ENCODE assay signal across 13 mouse cellular contexts in the genomic region with DNA sequence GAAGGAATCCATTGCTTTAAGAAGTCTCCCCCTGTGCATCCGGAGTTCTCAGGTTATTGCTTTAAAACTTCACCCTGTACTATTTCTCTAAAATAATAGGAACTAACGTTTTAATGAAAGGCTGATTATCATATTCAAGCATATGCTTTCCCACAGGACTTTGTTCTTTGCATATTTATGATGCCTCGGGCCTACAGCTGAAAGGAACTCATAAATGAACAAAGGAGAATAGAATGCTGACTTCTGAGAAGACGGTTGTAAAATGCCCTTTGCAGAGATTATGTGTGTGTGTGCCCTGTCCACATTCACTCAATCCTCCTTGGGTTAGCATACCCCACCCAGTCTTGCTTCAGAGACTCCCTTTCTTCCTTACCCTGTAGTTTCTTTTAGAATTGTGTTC.
"Had no signal": no experiment of that assay in that cellular context is flagged by ENCODE, and none has a peak within 500 bp of the region (broad histone marks: within the 10 kb centered on the region; RNA-seq: fewer than 3 reads in every experiment).

No protein-coding gene starts in this region.

- H3K27ac ChIP-seq: limb, embryonic 12.5 days; liver, embryonic 13.5 days; lung, embryonic 15.5 days; neural tube, embryonic 13.5 days; stomach, embryonic 15.5 days had no signal

- H3K27me3 ChIP-seq: limb, embryonic 12.5 days; liver, embryonic 13.5 days; lung, embryonic 15.5 days; neural tube, embryonic 13.5 days; stomach, embryonic 15.5 days had no signal

- H3K4me1 ChIP-seq: limb, embryonic 12.5 days; liver, embryonic 13.5 days; lung, embryonic 15.5 days; stomach, embryonic 15.5 days had no signal

- DNase-seq: kidney, adult 18-20 months; kidney, postnatal 36 days; layer of hippocampus, adult 9-11 months; liver; liver, embryonic 13.5 days; liver, postnatal 0 days; lung, postnatal 14 days; right cerebral cortex, postnatal 14 days; thymus, postnatal 36 days had no signal

- H3K9me3 ChIP-seq: limb, embryonic 12.5 days; liver, embryonic 13.5 days; lung, embryonic 15.5 days; neural tube, embryonic 13.5 days; stomach, embryonic 15.5 days had no signal

- H3K9ac ChIP-seq: limb, embryonic 12.5 days; liver, embryonic 13.5 days; liver, postnatal 0 days; lung, embryonic 15.5 days; neural tube, embryonic 13.5 days; stomach, embryonic 15.5 days had no signal

- H3K4me3 ChIP-seq: limb, embryonic 12.5 days; liver, embryonic 13.5 days; lung, embryonic 15.5 days; neural tube, embryonic 13.5 days; stomach, embryonic 15.5 days had no signal

- ATAC-seq: liver, postnatal 0 days had no signal

- H3K4me2 ChIP-seq: limb, embryonic 12.5 days; liver, embryonic 13.5 days; lung, embryonic 15.5 days; neural tube, embryonic 13.5 days; stomach, embryonic 15.5 days had no signal

- H3K36me3 ChIP-seq: limb, embryonic 12.5 days; liver, embryonic 13.5 days; lung, embryonic 15.5 days; neural tube, embryonic 13.5 days; stomach, embryonic 15.5 days had no signal
